Mouse (Mus musculus) embryonic fibroblast, embryonic 13.5 days (primary cell): ENCODE results near the gene Slc22a15.

ENCODE experiments used
- CTCF ChIP-seq: IDR thresholded peaks from 2 replicates; pipeline ENCODE4 v1.5.1; 2011; ENCODE audit warnings: mild to moderate bottlenecking, control low read depth, low read length, moderate library complexity, borderline replicate concordance; ENCODE audit not compliant: insufficient read depth
- POLR2A ChIP-seq: IDR thresholded peaks from 2 replicates; pipeline ENCODE4 v1.6.1; 2011; ENCODE audit warnings: low read depth, mild to moderate bottlenecking, control low read depth, low read length, moderate library complexity

DNA sequence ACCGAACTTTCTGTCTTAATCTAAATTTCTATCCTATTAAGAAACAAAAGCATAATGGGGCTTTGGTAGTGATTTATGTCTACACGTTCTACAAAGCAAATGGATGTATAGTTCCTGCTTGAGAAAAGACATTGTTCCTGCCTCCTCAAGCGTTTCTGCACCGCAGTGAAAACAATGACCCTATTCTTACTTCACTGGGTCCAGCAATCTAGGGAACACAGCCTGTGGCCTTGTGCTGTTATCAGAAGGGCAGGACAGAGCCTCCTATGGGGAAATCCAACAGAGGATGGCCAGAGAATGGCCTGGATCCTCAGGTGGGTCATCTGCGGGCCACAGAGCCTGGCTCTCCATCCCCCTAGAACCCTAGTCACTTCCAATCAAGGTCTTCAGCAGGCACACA lies 46.1 kb downstream of the Slc22a15 start:
- no peak for TF ChIP-seq CTCF
- no peak for TF ChIP-seq POLR2A
